Mouse (Mus musculus): ENCODE results near the gene Rfc2. TPM values are rescaled to one million over a fixed set of nuclear protein-coding genes. Genes with fewer than 3 reads are reported as not detected.
A peak's percentile ranks its signal among the peaks of the same experiment; 100 is the strongest.

The Rfc2 gene
- total and polyA plus RNA-seq, 3 experiments: 222 to 283 (median 237) TPM

DNA sequence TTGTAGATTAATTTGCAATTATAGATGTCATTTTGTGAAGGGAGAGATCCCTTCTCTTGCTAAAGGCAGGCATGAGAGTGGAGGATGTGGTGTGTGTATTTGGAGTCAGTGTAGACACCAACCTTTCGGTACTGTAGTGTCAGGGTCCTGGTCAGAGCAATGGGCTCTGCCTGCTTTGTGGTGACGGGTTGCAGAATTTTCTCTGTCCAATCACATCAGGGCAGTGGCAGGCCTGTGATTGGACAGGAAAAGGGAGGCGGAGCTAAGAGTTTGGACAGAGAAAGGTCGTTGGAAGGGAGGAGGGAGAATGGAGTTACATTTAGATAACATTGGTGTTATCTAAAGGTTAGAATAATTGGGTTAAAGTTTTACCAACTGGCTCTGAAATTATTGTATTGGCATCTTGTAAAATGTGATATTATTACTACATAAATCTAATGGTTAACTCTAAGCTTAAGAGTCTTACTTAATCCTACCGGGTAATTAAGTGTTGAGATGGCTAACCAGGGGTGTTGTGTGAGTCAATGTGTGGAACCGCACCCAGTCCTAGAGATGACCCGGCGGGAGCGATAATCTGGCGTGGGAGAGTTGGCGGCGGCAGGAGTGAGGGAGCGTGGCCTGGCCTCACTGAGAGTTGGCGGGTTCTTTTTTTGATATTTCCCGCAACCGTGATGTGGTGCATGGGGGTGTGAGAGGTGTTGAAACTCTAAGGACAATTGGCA, 20.6 kb upstream of the Rfc2 start:
- Histone ChIP-seq H3K4me2 (ENCODE audit: insufficient read depth, low read depth, poor library complexity, severe bottlenecking) (no peak overlapping the region), H3K9me3 (replicated peaks; ENCODE audit: low read length) (no peaks in the 10 kb centered on the region), H3K4me1 (ENCODE audit: control insufficient read depth in 1 of 2, insufficient read depth in 2 of 2) (peaks cover 0 to 4% of the 10 kb centered on the region in 2 experiments; a peak in 2 of 4 replicates), H3K36me3 (replicated peaks in 1 of 2; ENCODE audit: control insufficient read depth in 1 of 2, insufficient read depth in 1 of 2, low read length in 1 of 2) (peaks cover 0 to 4% of the 10 kb centered on the region in 2 experiments), H3K4me3 (replicated peaks in 1 of 3; ENCODE audit: low read depth in 2 of 3, low read length in 2 of 3, poor library complexity in 1 of 3) (no peak overlapping the region), H3K27me3 (replicated peaks) (no peaks in the 10 kb centered on the region), H3K27ac (ENCODE audit: insufficient read depth, low read depth) (no peak overlapping the region), H3K9ac (ENCODE audit: insufficient read depth, low read depth) (no peak overlapping the region), H3K79me2 (replicated peaks; ENCODE audit: control insufficient read depth, extremely low read depth, insufficient read depth, poor library complexity, severe bottlenecking) (no peaks in the 10 kb centered on the region)
- TF ChIP-seq NELFE (IDR thresholded peaks at IDR 0.05; ENCODE audit: low read depth, low read length) (no peak), SMC3 (IDR thresholded peaks at IDR 0.05; ENCODE audit: low read depth, low read length) (no peak), TCF12 (IDR thresholded peaks at IDR 0.05; ENCODE audit: low read depth, low read length) (no peak), NRF1 (IDR thresholded peaks at IDR 0.05; ENCODE audit: low read depth, low read length) (no peak), SIN3A (IDR thresholded peaks at IDR 0.05; ENCODE audit: low read length) (no peak), CTCF (conservative IDR thresholded peaks at IDR 0.05 in 1 of 2, IDR thresholded peaks at IDR 0.05 in 1 of 2; ENCODE audit: low read depth in 2 of 2, low read length in 2 of 2) (no peak), MAX (IDR thresholded peaks at IDR 0.05; ENCODE audit: low read length) (no peak), ZMIZ1 (IDR thresholded peaks at IDR 0.05; ENCODE audit: low read depth, low read length) (no peak), CHD1 (IDR thresholded peaks at IDR 0.05; ENCODE audit: low read depth, low read length) (no peak)
- dilution Hi-C loops (cut with MboI; ENCODE audit: extremely low pct_ligation_motif_present, extremely low pct_unique_long_range_greater_than_20kb, low sequenced_read_pairs): no loop called here
- DNase-seq (ENCODE audit: extremely low read depth): no peak
- in situ Hi-C loops (cut with MboI; ENCODE audit: low pct_ligation_motif_present, low pct_unique_long_range_greater_than_20kb, low sequenced_read_pairs): no loop called here

- H3K27me3 ChIP-seq (replicated peaks): no peaks in the 10 kb centered on the region
- peaks cover 0 to 2% of the 10 kb centered on the region in 2 experiments for H3K36me3 ChIP-seq (replicated peaks in 1 of 2; ENCODE audit: control insufficient read depth in 1 of 2, insufficient read depth in 1 of 2, low read length in 1 of 2)
- no peak for DNase-seq (ENCODE audit: extremely low read depth)
- peaks cover 8 to 41% of the 10 kb centered on the region in 2 experiments for H3K4me1 ChIP-seq (ENCODE audit: control insufficient read depth in 1 of 2, insufficient read depth in 2 of 2)
- TF ChIP-seq USF1 (IDR thresholded peaks at IDR 0.05; ENCODE audit: low read depth, low read length) (no peak), MAFK (IDR thresholded peaks at IDR 0.05; ENCODE audit: insufficient replicate concordance, low read length) (peak; percentile 88), GABPA (IDR thresholded peaks at IDR 0.05; ENCODE audit: insufficient replicate concordance, low read depth, low read length) (no peak), BHLHE40 (IDR thresholded peaks at IDR 0.05; ENCODE audit: low read depth, low read length) (no peak), HCFC1 (IDR thresholded peaks at IDR 0.05; ENCODE audit: low read depth, low read length) (no peak)
- H3K4me3 ChIP-seq (replicated peaks in 1 of 3; ENCODE audit: low read depth in 2 of 3, low read length in 2 of 3, poor library complexity in 1 of 3): no peak overlapping the region
- no peaks in the 10 kb centered on the region for H3K9me3 ChIP-seq (replicated peaks; ENCODE audit: low read length)
- no peak overlapping the region for H3K4me2 ChIP-seq (ENCODE audit: insufficient read depth, low read depth, poor library complexity, severe bottlenecking)
- H3K27ac ChIP-seq (ENCODE audit: insufficient read depth, low read depth): no peak overlapping the region
- H3K79me2 ChIP-seq (replicated peaks; ENCODE audit: control insufficient read depth, extremely low read depth, insufficient read depth, poor library complexity, severe bottlenecking): no peaks in the 10 kb centered on the region
- in situ Hi-C loops (cut with MboI; ENCODE audit: low pct_ligation_motif_present, low pct_unique_long_range_greater_than_20kb, low sequenced_read_pairs) (no loop called here), dilution Hi-C loops (cut with MboI; ENCODE audit: extremely low pct_ligation_motif_present, extremely low pct_unique_long_range_greater_than_20kb, low sequenced_read_pairs) (no loop called here)
- no peak overlapping the region for H3K9ac ChIP-seq (ENCODE audit: insufficient read depth, low read depth)
Measured at GRCm38 (mm10) chr5:134564272-134564671, 16.9 kb upstream of the Rfc2 start.
